Mouse (Mus musculus) megakaryocyte, embryonic 14.5 days (primary cell): ENCODE results near the gene Gfm2. TPM values are rescaled to one million over a fixed set of nuclear protein-coding genes. Genes with fewer than 3 reads are reported as not detected.
A peak's percentile ranks its signal among the peaks of the same experiment; 100 is the strongest.
"Not testable (repeated sequence)": the region's sequence is repeated elsewhere in the genome, so short reads cannot be mapped to it uniquely, and the experiment has no call there.

ENCODE experiments used
- H3K27me3 ChIP-seq: replicated peaks from 2 replicates; pipeline ENCODE3; 2012; ENCODE audit warnings: inconsistent platforms
- H3K36me3 ChIP-seq: replicated peaks from 2 replicates; pipeline ENCODE3; 2012; ENCODE audit warnings: low read length, inconsistent platforms, mixed read lengths
- H3K4me1 ChIP-seq: 2 replicates; pipeline ENCODE4 v1.6.1; 2012; ENCODE audit warnings: inconsistent platforms
- H3K4me3 ChIP-seq: replicated peaks from 2 replicates; pipeline ENCODE3; 2012; ENCODE audit warnings: moderate library complexity, mild to moderate bottlenecking, inconsistent platforms
- H3K9me3 ChIP-seq: 2 replicates; pipeline ENCODE4 v1.6.1; 2012; ENCODE audit warnings: inconsistent platforms
- FLI1 ChIP-seq: IDR thresholded peaks from 2 replicates; pipeline ENCODE4 v1.6.1; 2012; ENCODE audit warnings: low read length, inconsistent platforms, mixed read lengths
- GATA1 ChIP-seq: IDR thresholded peaks from 3 replicates; pipeline ENCODE4 v1.6.1; 2012; ENCODE audit warnings: mixed read lengths, low read length, inconsistent platforms, borderline replicate concordance
- polyA plus RNA-seq: library from polyadenylated mRNA; stranded (reverse); fragments of >175 nt; gene quantifications from 2 replicates; pipeline ENCODE4 v1.2.3, GENCODE M21; 2012; ENCODE audit warnings: low replicate concordance; ENCODE audit not compliant: insufficient read depth

Gene Gfm2
- 2.1 and 10.8 TPM in 2 replicates for polyA plus RNA-seq

- H3K4me1 ChIP-seq: peaks cover 13% of the 10 kb centered on the region
- no peaks in the 10 kb centered on the region for H3K27me3 ChIP-seq
- peak within 1 kb of the TSS; percentile 96 for H3K4me3 ChIP-seq
- no peaks in the 10 kb centered on the region for H3K9me3 ChIP-seq
- H3K36me3 ChIP-seq: peaks cover 52% of the 10 kb centered on the region
- TF ChIP-seq GATA1: no peak
- 0 out of 2 replicates have a peak, but pooled peaks have one; percentile 51 for TF ChIP-seq FLI1
Measured at GRCm38 (mm10) chr13:97137466-97138400, at the start of gene Gfm2, which contains the start of gene Nsa2. Gfm2 (plus strand) TSS chr13:97137937. Nsa2 (minus strand) TSS chr13:97137937.

GRCm38 (mm10) chr13:97088183-97088582, 49.6 kb upstream of the Gfm2 start:
- no peak for TF ChIP-seq FLI1
- no peak for TF ChIP-seq GATA1
- H3K9me3 ChIP-seq: no peaks in the 10 kb centered on the region
- no peaks in the 10 kb centered on the region for H3K27me3 ChIP-seq
- no peaks in the 10 kb centered on the region for H3K4me1 ChIP-seq
- no peak overlapping the region for H3K4me3 ChIP-seq
- no peaks in the 10 kb centered on the region for H3K36me3 ChIP-seq

- TF ChIP-seq FLI1 (no peak), GATA1 (no peak)
- Histone ChIP-seq H3K27me3 (no peaks in the 10 kb centered on the region), H3K4me1 (no peaks in the 10 kb centered on the region), H3K9me3 (no peaks in the 10 kb centered on the region), H3K4me3 (no peak overlapping the region), H3K36me3 (no peaks in the 10 kb centered on the region)
Measured at GRCm38 (mm10) chr13:97095726-97096125, 42.0 kb upstream of the Gfm2 start.

GRCm38 (mm10) chr13:97099187-97099852, 38.4 kb upstream of the Gfm2 start, which contains the start of gene Gm6169:
Gm6169 (minus strand) TSS chr13:97099237.
- TF ChIP-seq GATA1: no peak
- TF ChIP-seq FLI1: no peak
- no peak within 1 kb of the TSS for H3K4me3 ChIP-seq
- H3K4me1 ChIP-seq: no peaks in the 10 kb centered on the region
- H3K9me3 ChIP-seq: no peaks in the 10 kb centered on the region
- H3K36me3 ChIP-seq: no peaks in the 10 kb centered on the region
- no peaks in the 10 kb centered on the region for H3K27me3 ChIP-seq

- no peaks in the 10 kb centered on the region for H3K4me1 ChIP-seq
- H3K27me3 ChIP-seq: no peaks in the 10 kb centered on the region
- no peaks in the 10 kb centered on the region for H3K9me3 ChIP-seq
- no peaks in the 10 kb centered on the region for H3K36me3 ChIP-seq
- no peak overlapping the region for H3K4me3 ChIP-seq
- TF ChIP-seq GATA1 (no peak), FLI1 (no peak)
Measured at GRCm38 (mm10) chr13:97104996-97105395, 32.7 kb upstream of the Gfm2 start.

- H3K27me3 ChIP-seq, H3K4me3 ChIP-seq, H3K9me3 ChIP-seq, H3K36me3 ChIP-seq, H3K4me1 ChIP-seq: not testable (repeated sequence)
Measured at GRCm38 (mm10) chr13:97107721-97108120, 30.0 kb upstream of the Gfm2 start.

- Histone ChIP-seq H3K27me3 (no peaks in the 10 kb centered on the region), H3K36me3 (no peaks in the 10 kb centered on the region), H3K9me3 (no peaks in the 10 kb centered on the region), H3K4me3 (no peak overlapping the region), H3K4me1 (no peaks in the 10 kb centered on the region)
- TF ChIP-seq FLI1: no peak
- no peak for TF ChIP-seq GATA1
Measured at GRCm38 (mm10) chr13:97109046-97109445, 28.7 kb upstream of the Gfm2 start.

GRCm38 (mm10) chr13:97121341-97121740, 16.4 kb upstream of the Gfm2 start:
- TF ChIP-seq FLI1 (no peak), GATA1 (no peak)
- Histone ChIP-seq H3K4me1 (no peaks in the 10 kb centered on the region), H3K9me3 (no peaks in the 10 kb centered on the region), H3K36me3 (no peaks in the 10 kb centered on the region), H3K4me3 (no peak overlapping the region), H3K27me3 (no peaks in the 10 kb centered on the region)

- not testable (repeated sequence) for H3K9me3 ChIP-seq, H3K27me3 ChIP-seq, H3K4me3 ChIP-seq, H3K4me1 ChIP-seq
- H3K36me3 ChIP-seq: peaks cover 38% of the 10 kb centered on the region
Measured at GRCm38 (mm10) chr13:97129654-97130053, 8.1 kb upstream of the Gfm2 start.

GRCm38 (mm10) chr13:97130413-97130812, 7.3 kb upstream of the Gfm2 start:
- not testable (repeated sequence) for H3K4me1 ChIP-seq, H3K9me3 ChIP-seq, H3K27me3 ChIP-seq, H3K4me3 ChIP-seq
- H3K36me3 ChIP-seq: peaks cover 45% of the 10 kb centered on the region

- Histone ChIP-seq H3K36me3 (peaks cover 52% of the 10 kb centered on the region), H3K4me1 (peaks cover 13% of the 10 kb centered on the region), H3K4me3 (peak overlapping the region; percentile 96)
- H3K27me3 ChIP-seq, H3K9me3 ChIP-seq: not testable (repeated sequence)
Measured at GRCm38 (mm10) chr13:97138404-97138931, 731 bp downstream of the Gfm2 start.
